Mouse (Mus musculus) kidney, adult 2 months (tissue): ENCODE measurements at regions not wholly inside any gene's neighbourhood (a gene's known extent, or its start where the extent isn't known, plus 50 kb on each side); places are given as distances from the start of the nearest gene placed in this dataset.

Source experiments
- CTCF ChIP-seq: fragments of 200-500 bp; conservative IDR thresholded peaks from 2 replicates; pipeline ENCODE4 v1.5.1; 2011; ENCODE audit warnings: low read depth, mild to moderate bottlenecking, control low read depth, low read length, moderate library complexity, mixed read lengths; ENCODE audit not compliant: insufficient read depth, insufficient read length
- POLR2A ChIP-seq: fragments of 200-500 bp; IDR thresholded peaks from one replicate; pipeline ENCODE4 v1.6.1; 2011; ENCODE audit warnings: low read depth, low read length, control low read depth

DNA sequence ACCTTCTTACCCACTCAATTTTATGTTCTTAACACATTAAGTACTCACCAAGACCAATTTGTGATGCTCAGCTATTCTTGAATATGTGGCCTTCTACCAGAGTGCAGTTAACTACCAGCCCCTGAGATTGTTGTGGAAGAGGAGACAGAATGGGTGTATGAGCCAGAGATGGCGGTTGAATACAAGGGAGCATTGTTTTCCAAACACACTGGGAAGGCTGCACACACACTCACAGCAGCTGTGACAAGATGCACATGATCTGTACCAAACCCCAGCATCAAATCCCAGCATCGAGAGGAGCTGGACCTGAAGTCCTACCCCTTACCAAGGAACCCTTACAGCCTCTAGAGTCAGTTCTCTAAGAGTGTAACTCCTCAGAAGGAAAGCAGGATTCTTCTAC is 91.4 kb upstream of the Wscd1 start:
- TF ChIP-seq CTCF, result no peak
- TF ChIP-seq POLR2A, result no peak
